Mouse (Mus musculus): Measurements from ENCODE around the gene Dpp4. TPM values are rescaled to one million over a fixed set of nuclear protein-coding genes. Genes with fewer than 3 reads are reported as not detected.

Dpp4 gene
- polyA plus RNA-seq, 1 experiment from 2014 or later, result 12.3 TPM

GRCm38 (mm10) chr2:62449692-62450346 is 37.8 kb upstream of the Dpp4 start:
- no peak overlapping the region for H3K4me2 ChIP-seq
- no peak for ATAC-seq (replicated peaks; ENCODE audit: insufficient number of reproducible peaks, low FRiP score, low TSS enrichment)
- H3K4me3 ChIP-seq (ENCODE audit: low read depth, low read length), result no peak overlapping the region
- no peak overlapping the region for H3K9ac ChIP-seq (ENCODE audit: low read depth, low read length)
- H3K36me3 ChIP-seq (ENCODE audit: control insufficient read depth, insufficient read depth, low read length), result no peaks in the 10 kb centered on the region
- no peaks in the 10 kb centered on the region for H3K9me3 ChIP-seq (replicated peaks; ENCODE audit: control insufficient read depth, low read length)
- H3K27ac ChIP-seq (ENCODE audit: low read depth, low read length), result no peak overlapping the region
- no peaks in the 10 kb centered on the region for H3K27me3 ChIP-seq (ENCODE audit: control insufficient read depth, insufficient read depth, low read length)
- 75% methylated on average over 5 of the region's 5 CpGs for WGBS (ENCODE audit: insufficient replicate concordance)
- no peaks in the 10 kb centered on the region for H3K4me1 ChIP-seq (ENCODE audit: control insufficient read depth, insufficient read depth, low read length)

GRCm38 (mm10) chr2:62440802-62441544 is 28.9 kb upstream of the Dpp4 start:
- 31% methylated on average over 13 of the region's 13 CpGs for WGBS (ENCODE audit: insufficient replicate concordance)
- 0 out of 2 replicates have a peak overlapping the region, but pooled peaks have one; percentile 28 for H3K9ac ChIP-seq (ENCODE audit: low read depth, low read length)
- peak overlapping the region; percentile 19; the same call in 1 of the 2 replicates for H3K4me3 ChIP-seq (ENCODE audit: low read depth, low read length)
- no peak overlapping the region for H3K27ac ChIP-seq (ENCODE audit: low read depth, low read length)
- H3K4me2 ChIP-seq, result peak overlapping the region; percentile 59
- H3K27me3 ChIP-seq (ENCODE audit: control insufficient read depth, insufficient read depth, low read length), result no peaks in the 10 kb centered on the region
- no peaks in the 10 kb centered on the region for H3K9me3 ChIP-seq (replicated peaks; ENCODE audit: control insufficient read depth, low read length)
- H3K4me1 ChIP-seq (ENCODE audit: control insufficient read depth, insufficient read depth, low read length), result no peaks in the 10 kb centered on the region
- H3K36me3 ChIP-seq (ENCODE audit: control insufficient read depth, insufficient read depth, low read length), result no peaks in the 10 kb centered on the region
- ATAC-seq (replicated peaks; ENCODE audit: insufficient number of reproducible peaks, low FRiP score, low TSS enrichment), result peak; percentile 83

- no peaks in the 10 kb centered on the region for H3K4me1 ChIP-seq (ENCODE audit: control insufficient read depth, insufficient read depth, low read length)
- no peaks in the 10 kb centered on the region for H3K27me3 ChIP-seq (ENCODE audit: control insufficient read depth, insufficient read depth, low read length)
- no peak overlapping the region for H3K27ac ChIP-seq (ENCODE audit: low read depth, low read length)
- no peaks in the 10 kb centered on the region for H3K36me3 ChIP-seq (ENCODE audit: control insufficient read depth, insufficient read depth, low read length)
- H3K9ac ChIP-seq (ENCODE audit: low read depth, low read length), result no peak overlapping the region
- ATAC-seq (replicated peaks; ENCODE audit: insufficient number of reproducible peaks, low FRiP score, low TSS enrichment), result no peak
- H3K9me3 ChIP-seq (replicated peaks; ENCODE audit: control insufficient read depth, low read length), result no peaks in the 10 kb centered on the region
- H3K4me3 ChIP-seq (ENCODE audit: low read depth, low read length), result no peak overlapping the region
- H3K4me2 ChIP-seq, result no peak overlapping the region
- 68% methylated on average over 4 of the region's 4 CpGs for WGBS (ENCODE audit: insufficient replicate concordance)
Observed at GRCm38 (mm10) chr2:62440083-62440482, 28.1 kb upstream of the Dpp4 start.

- no peak overlapping the region for H3K4me3 ChIP-seq (ENCODE audit: low read depth, low read length)
- no peaks in the 10 kb centered on the region for H3K27me3 ChIP-seq (ENCODE audit: control insufficient read depth, insufficient read depth, low read length)
- no peak overlapping the region for H3K4me2 ChIP-seq
- H3K9ac ChIP-seq (ENCODE audit: low read depth, low read length), result no peak overlapping the region
- H3K36me3 ChIP-seq (ENCODE audit: control insufficient read depth, insufficient read depth, low read length), result no peaks in the 10 kb centered on the region
- H3K27ac ChIP-seq (ENCODE audit: low read depth, low read length), result no peak overlapping the region
- WGBS (ENCODE audit: insufficient replicate concordance), result 81% methylated on average over 8 of the region's 8 CpGs
- no peaks in the 10 kb centered on the region for H3K4me1 ChIP-seq (ENCODE audit: control insufficient read depth, insufficient read depth, low read length)
- no peak for ATAC-seq (replicated peaks; ENCODE audit: insufficient number of reproducible peaks, low FRiP score, low TSS enrichment)
- H3K9me3 ChIP-seq (replicated peaks; ENCODE audit: control insufficient read depth, low read length), result no peaks in the 10 kb centered on the region
Observed at GRCm38 (mm10) chr2:62431245-62431795, 19.3 kb upstream of the Dpp4 start.

GRCm38 (mm10) chr2:62425941-62426340 is 13.9 kb upstream of the Dpp4 start:
- no peak for ATAC-seq (replicated peaks; ENCODE audit: insufficient number of reproducible peaks, low FRiP score, low TSS enrichment)
- WGBS (ENCODE audit: insufficient replicate concordance), result 81% methylated on average over 3 of the region's 3 CpGs
- Histone ChIP-seq H3K36me3 (ENCODE audit: control insufficient read depth, insufficient read depth, low read length) (no peaks in the 10 kb centered on the region), H3K27ac (ENCODE audit: low read depth, low read length) (no peak overlapping the region), H3K4me1 (ENCODE audit: control insufficient read depth, insufficient read depth, low read length) (peaks cover 2% of the 10 kb centered on the region; the same call in 1 of the 2 replicates), H3K9ac (ENCODE audit: low read depth, low read length) (no peak overlapping the region), H3K27me3 (ENCODE audit: control insufficient read depth, insufficient read depth, low read length) (no peaks in the 10 kb centered on the region), H3K4me3 (ENCODE audit: low read depth, low read length) (no peak overlapping the region), H3K4me2 (no peak overlapping the region), H3K9me3 (replicated peaks; ENCODE audit: control insufficient read depth, low read length) (no peaks in the 10 kb centered on the region)

GRCm38 (mm10) chr2:62423343-62423776 is 11.3 kb upstream of the Dpp4 start:
- no peak for ATAC-seq (replicated peaks; ENCODE audit: insufficient number of reproducible peaks, low FRiP score, low TSS enrichment)
- H3K9ac ChIP-seq (ENCODE audit: low read depth, low read length), result no peak overlapping the region
- H3K4me1 ChIP-seq (ENCODE audit: control insufficient read depth, insufficient read depth, low read length), result peaks cover 2% of the 10 kb centered on the region; the same call in 1 of the 2 replicates
- H3K4me3 ChIP-seq (ENCODE audit: low read depth, low read length), result no peak overlapping the region
- H3K9me3 ChIP-seq (replicated peaks; ENCODE audit: control insufficient read depth, low read length), result no peaks in the 10 kb centered on the region
- 31% methylated on average over 4 of the region's 4 CpGs for WGBS (ENCODE audit: insufficient replicate concordance)
- no peak overlapping the region for H3K27ac ChIP-seq (ENCODE audit: low read depth, low read length)
- H3K4me2 ChIP-seq, result no peak overlapping the region
- no peaks in the 10 kb centered on the region for H3K36me3 ChIP-seq (ENCODE audit: control insufficient read depth, insufficient read depth, low read length)
- no peaks in the 10 kb centered on the region for H3K27me3 ChIP-seq (ENCODE audit: control insufficient read depth, insufficient read depth, low read length)

- H3K4me3 ChIP-seq (ENCODE audit: low read depth, low read length), result no peak overlapping the region
- no peak overlapping the region for H3K27ac ChIP-seq (ENCODE audit: low read depth, low read length)
- peaks cover 2% of the 10 kb centered on the region; the same call in 1 of the 2 replicates for H3K4me1 ChIP-seq (ENCODE audit: control insufficient read depth, insufficient read depth, low read length)
- no peaks in the 10 kb centered on the region for H3K27me3 ChIP-seq (ENCODE audit: control insufficient read depth, insufficient read depth, low read length)
- H3K9ac ChIP-seq (ENCODE audit: low read depth, low read length), result no peak overlapping the region
- no peak overlapping the region for H3K4me2 ChIP-seq
- no peak for ATAC-seq (replicated peaks; ENCODE audit: insufficient number of reproducible peaks, low FRiP score, low TSS enrichment)
- H3K9me3 ChIP-seq (replicated peaks; ENCODE audit: control insufficient read depth, low read length), result no peaks in the 10 kb centered on the region
- WGBS (ENCODE audit: insufficient replicate concordance), result 68% methylated on average over 6 of the region's 6 CpGs
- no peaks in the 10 kb centered on the region for H3K36me3 ChIP-seq (ENCODE audit: control insufficient read depth, insufficient read depth, low read length)
Observed at GRCm38 (mm10) chr2:62422515-62423342, 10.7 kb upstream of the Dpp4 start.

GRCm38 (mm10) chr2:62421229-62421628 is 9.2 kb upstream of the Dpp4 start:
- Histone ChIP-seq H3K9ac (ENCODE audit: low read depth, low read length) (no peak overlapping the region), H3K27me3 (ENCODE audit: control insufficient read depth, insufficient read depth, low read length) (no peaks in the 10 kb centered on the region), H3K4me2 (no peak overlapping the region), H3K9me3 (replicated peaks; ENCODE audit: control insufficient read depth, low read length) (no peaks in the 10 kb centered on the region), H3K4me1 (ENCODE audit: control insufficient read depth, insufficient read depth, low read length) (peaks cover 2% of the 10 kb centered on the region; the same call in 1 of the 2 replicates), H3K4me3 (ENCODE audit: low read depth, low read length) (no peak overlapping the region), H3K27ac (ENCODE audit: low read depth, low read length) (no peak overlapping the region), H3K36me3 (ENCODE audit: control insufficient read depth, insufficient read depth, low read length) (no peaks in the 10 kb centered on the region)
- 71% methylated on average over 4 of the region's 4 CpGs for WGBS (ENCODE audit: insufficient replicate concordance)
- no peak for ATAC-seq (replicated peaks; ENCODE audit: insufficient number of reproducible peaks, low FRiP score, low TSS enrichment)

Data from heart, embryonic 11.5 days (tissue).